Mouse (Mus musculus): ENCODE measurements around the gene Gm11938. TPM values are rescaled to one million over a fixed set of nuclear protein-coding genes. Genes with fewer than 3 reads are reported as not detected.
"Not testable (repeated sequence)": the region's sequence is repeated elsewhere in the genome, so short reads cannot be mapped to it uniquely, and the experiment has no call there.

The Gm11938 gene
- polyA plus RNA-seq, 1 experiment from 2014 or later: not detected

DNA sequence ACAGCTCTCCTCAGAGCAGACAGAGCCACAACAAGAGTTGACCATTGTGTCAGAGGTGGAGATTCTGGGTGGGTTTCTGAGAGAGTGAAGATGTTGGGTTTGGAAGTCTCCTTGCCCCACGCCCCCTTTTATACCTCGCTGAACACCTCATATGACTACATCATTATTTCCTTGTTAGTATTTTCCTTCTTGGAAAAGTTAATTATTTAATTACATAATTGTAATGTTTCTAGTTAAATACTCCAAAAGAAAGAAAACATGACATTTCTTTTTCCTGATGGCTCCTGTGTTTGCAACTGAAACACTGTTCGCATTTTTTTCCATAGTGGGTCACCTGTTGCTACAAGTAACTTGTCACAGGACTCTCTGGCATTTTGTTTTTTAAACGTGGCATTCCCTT is 25.0 kb upstream of the Gm11938 start, which contains the start of gene Krtap4-1:
Gene Krtap4-1 (minus strand): TSS at position 101 of the 400 bp plus-strand sequence.
- Histone ChIP-seq H3K4me2 (ENCODE audit: low read length) (no peak within 1 kb of the TSS), H3K4me1 (replicated peaks; ENCODE audit: control insufficient read depth, insufficient read depth, low read length) (no peaks in the 10 kb centered on the region), H3K9ac (replicated peaks; ENCODE audit: low read depth, low read length) (no peak within 1 kb of the TSS), H3K36me3 (ENCODE audit: control insufficient read depth, insufficient read depth) (no peaks in the 10 kb centered on the region), H3K27me3 (replicated peaks; ENCODE audit: control insufficient read depth, insufficient read depth, low read length) (no peaks in the 10 kb centered on the region), H3K4me3 (replicated peaks; ENCODE audit: low read length) (no peak within 1 kb of the TSS), H3K27ac (ENCODE audit: low read length) (no peak within 1 kb of the TSS), H3K9me3 (ENCODE audit: control insufficient read depth, low read length) (no peaks in the 10 kb centered on the region)
- no peak for ATAC-seq
- WGBS: 84% methylated on average over 4 of the region's 4 CpGs

DNA sequence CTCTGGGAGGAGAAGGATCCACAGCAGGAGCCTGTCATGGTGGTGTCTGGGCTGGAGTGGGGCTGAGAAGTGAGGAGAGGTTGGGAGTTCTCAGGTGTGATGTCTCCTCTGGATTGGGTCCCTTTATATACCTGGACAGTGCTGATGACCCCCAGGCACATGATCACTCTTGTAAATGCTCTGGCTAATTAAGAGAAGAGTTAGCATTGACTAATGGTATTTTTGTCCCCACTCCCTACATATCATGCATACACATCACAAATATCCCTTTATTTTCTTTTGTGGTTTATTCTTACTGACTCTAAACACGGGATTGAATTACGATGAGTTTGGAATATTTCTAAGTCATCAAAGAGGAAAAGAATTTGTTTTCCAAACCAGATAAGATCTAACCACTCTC is 17.2 kb upstream of the Gm11938 start, which contains the start of gene Gm11562:
Gene Gm11562 (minus strand): TSS at position 101 of the 400 bp plus-strand sequence.
- Histone ChIP-seq H3K9me3 (ENCODE audit: control insufficient read depth, low read length) (no peaks in the 10 kb centered on the region), H3K9ac (replicated peaks; ENCODE audit: low read depth, low read length) (no peak within 1 kb of the TSS), H3K4me2 (ENCODE audit: low read length) (no peak within 1 kb of the TSS), H3K27me3 (replicated peaks; ENCODE audit: control insufficient read depth, insufficient read depth, low read length) (no peaks in the 10 kb centered on the region), H3K4me1 (replicated peaks; ENCODE audit: control insufficient read depth, insufficient read depth, low read length) (no peaks in the 10 kb centered on the region), H3K4me3 (replicated peaks; ENCODE audit: low read length) (no peak within 1 kb of the TSS), H3K27ac (ENCODE audit: low read length) (no peak within 1 kb of the TSS), H3K36me3 (ENCODE audit: control insufficient read depth, insufficient read depth) (no peaks in the 10 kb centered on the region)
- 92% methylated on average over 2 of the region's 2 CpGs for WGBS
- ATAC-seq: no peak

DNA sequence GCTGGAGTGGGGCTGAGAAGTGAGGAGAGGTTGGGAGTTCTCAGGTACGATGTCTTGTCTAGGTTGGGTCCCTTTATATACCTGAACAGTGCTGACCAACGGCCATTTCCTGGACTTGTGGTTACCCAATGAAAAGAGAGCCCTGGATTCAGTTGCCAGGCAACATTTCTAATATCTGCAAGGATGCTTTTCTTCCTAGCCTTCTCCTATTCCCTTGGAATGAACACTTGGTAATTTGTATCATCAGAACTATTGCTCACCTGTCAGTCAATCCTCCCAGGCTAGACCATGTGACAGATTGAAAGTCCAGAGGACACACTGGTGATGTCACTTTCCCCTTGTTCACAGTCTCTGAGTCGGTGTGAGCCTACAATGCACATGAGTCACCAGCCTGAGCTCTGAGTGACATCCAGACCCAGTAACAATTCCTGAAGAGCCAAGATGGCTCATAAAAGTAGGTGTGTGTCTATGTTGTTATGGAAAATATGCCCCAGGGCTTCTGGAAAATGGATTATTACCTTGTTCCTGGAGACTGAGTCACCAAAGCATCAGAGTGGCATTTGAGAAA is 11.8 kb upstream of the Gm11938 start, which contains the start of gene Krtap2-4:
Gene Krtap2-4 (minus strand): TSS at position 51 of the 568 bp plus-strand sequence.
- no peaks in the 10 kb centered on the region for H3K27me3 ChIP-seq (replicated peaks; ENCODE audit: control insufficient read depth, insufficient read depth, low read length)
- no peak for ATAC-seq
- H3K4me1 ChIP-seq (replicated peaks; ENCODE audit: control insufficient read depth, insufficient read depth, low read length): no peaks in the 10 kb centered on the region
- 76% methylated on average over 3 of the region's 3 CpGs for WGBS
- H3K4me2 ChIP-seq (ENCODE audit: low read length): no peak within 1 kb of the TSS
- no peak within 1 kb of the TSS for H3K9ac ChIP-seq (replicated peaks; ENCODE audit: low read depth, low read length)
- no peaks in the 10 kb centered on the region for H3K36me3 ChIP-seq (ENCODE audit: control insufficient read depth, insufficient read depth)
- no peaks in the 10 kb centered on the region for H3K9me3 ChIP-seq (ENCODE audit: control insufficient read depth, low read length)
- H3K4me3 ChIP-seq (replicated peaks; ENCODE audit: low read length): no peak within 1 kb of the TSS
- no peak within 1 kb of the TSS for H3K27ac ChIP-seq (ENCODE audit: low read length)

DNA sequence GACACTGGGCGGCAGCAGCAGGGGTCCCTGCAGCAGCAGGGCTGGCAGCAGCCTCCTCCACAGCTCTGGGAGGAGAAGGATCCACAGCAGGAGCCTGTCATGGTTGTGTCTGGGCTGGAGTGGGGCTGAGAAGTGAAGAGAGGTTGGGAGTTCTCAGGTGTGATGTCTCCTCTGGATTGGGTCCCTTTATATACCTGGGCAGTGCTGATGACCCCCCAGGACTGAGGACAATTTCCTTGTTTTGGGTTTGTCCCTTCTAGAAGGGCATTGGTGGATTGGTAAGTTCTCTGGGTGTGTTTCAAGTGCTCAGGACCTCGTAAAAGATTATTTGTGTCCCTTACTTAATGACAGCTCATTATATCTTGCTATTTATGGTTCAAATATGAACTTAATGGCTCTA is 7.0 kb upstream of the Gm11938 start, which contains the start of gene Gm11937:
Gene Gm11937 (minus strand): TSS at position 101 of the 400 bp plus-strand sequence.
- H3K4me3 ChIP-seq (replicated peaks; ENCODE audit: low read length); ATAC-seq; H3K9ac ChIP-seq (replicated peaks; ENCODE audit: low read depth, low read length); H3K4me2 ChIP-seq (ENCODE audit: low read length); H3K27me3 ChIP-seq (replicated peaks; ENCODE audit: control insufficient read depth, insufficient read depth, low read length); H3K27ac ChIP-seq (ENCODE audit: low read length); H3K9me3 ChIP-seq (ENCODE audit: control insufficient read depth, low read length); H3K36me3 ChIP-seq (ENCODE audit: control insufficient read depth, insufficient read depth); H3K4me1 ChIP-seq (replicated peaks; ENCODE audit: control insufficient read depth, insufficient read depth, low read length): not testable (repeated sequence)
- WGBS: 60% methylated on average over 1 of the region's 2 CpGs

DNA sequence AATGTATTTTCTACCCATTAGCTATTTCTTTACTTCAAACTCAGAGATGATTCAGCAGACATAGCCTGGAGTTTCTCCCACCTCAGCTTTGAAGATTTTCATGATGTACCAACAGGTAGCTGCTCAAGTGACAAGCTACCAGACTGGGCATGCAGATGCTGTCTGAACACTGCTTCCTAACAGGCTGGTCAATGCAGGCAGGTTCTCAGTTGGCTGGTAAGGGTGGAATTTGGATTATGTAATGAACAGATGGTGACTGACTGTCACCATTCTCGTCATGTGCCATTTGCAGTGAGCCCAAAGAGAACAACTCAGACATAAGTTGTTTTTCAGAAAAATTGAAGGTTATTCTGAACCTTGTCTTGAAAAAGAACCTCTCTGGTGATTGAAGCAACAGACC is 6.0 kb upstream of the Gm11938 start:
- no peak overlapping the region for H3K4me2 ChIP-seq (ENCODE audit: low read length)
- H3K27ac ChIP-seq (ENCODE audit: low read length): no peak overlapping the region
- no peaks in the 10 kb centered on the region for H3K36me3 ChIP-seq (ENCODE audit: control insufficient read depth, insufficient read depth)
- H3K4me1 ChIP-seq (replicated peaks; ENCODE audit: control insufficient read depth, insufficient read depth, low read length): no peaks in the 10 kb centered on the region
- no peak overlapping the region for H3K9ac ChIP-seq (replicated peaks; ENCODE audit: low read depth, low read length)
- H3K9me3 ChIP-seq (ENCODE audit: control insufficient read depth, low read length): no peaks in the 10 kb centered on the region
- 48% methylated on average over 1 of the region's 1 CpGs for WGBS
- ATAC-seq: no peak
- H3K4me3 ChIP-seq (replicated peaks; ENCODE audit: low read length): no peak overlapping the region
- no peaks in the 10 kb centered on the region for H3K27me3 ChIP-seq (replicated peaks; ENCODE audit: control insufficient read depth, insufficient read depth, low read length)

DNA sequence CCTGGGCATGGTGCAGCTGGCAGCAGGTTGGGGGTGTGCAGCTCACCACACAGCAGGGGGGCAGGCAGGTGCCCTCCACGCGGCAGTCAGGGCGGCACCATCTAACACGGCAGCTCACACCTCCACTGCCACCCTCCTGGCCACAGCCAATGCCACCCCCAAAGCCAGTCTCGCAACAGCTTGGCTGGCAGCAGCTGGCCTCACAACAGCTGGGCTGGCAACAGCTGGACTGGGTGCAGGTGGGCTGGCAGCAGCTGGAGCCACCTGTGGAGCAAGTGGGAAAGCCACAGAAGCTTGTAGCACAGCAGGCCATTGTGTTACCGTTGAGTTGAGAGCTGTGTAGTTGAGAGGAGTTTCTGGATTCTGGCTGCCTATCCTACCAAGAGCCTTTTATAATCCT is 5.4 kb downstream of the Gm11938 start, which contains the start of gene Krtap9-3:
Gene Krtap9-3 (minus strand): TSS at position 364 of the 400 bp plus-strand sequence.
- H3K4me1 ChIP-seq (replicated peaks; ENCODE audit: control insufficient read depth, insufficient read depth, low read length); H3K27ac ChIP-seq (ENCODE audit: low read length); H3K4me3 ChIP-seq (replicated peaks; ENCODE audit: low read length); H3K4me2 ChIP-seq (ENCODE audit: low read length); H3K27me3 ChIP-seq (replicated peaks; ENCODE audit: control insufficient read depth, insufficient read depth, low read length); ATAC-seq; H3K36me3 ChIP-seq (ENCODE audit: control insufficient read depth, insufficient read depth); H3K9me3 ChIP-seq (ENCODE audit: control insufficient read depth, low read length); H3K9ac ChIP-seq (replicated peaks; ENCODE audit: low read depth, low read length): not testable (repeated sequence)
- 79% methylated on average over 6 of the region's 6 CpGs for whole genome bisulfite sequencing

DNA sequence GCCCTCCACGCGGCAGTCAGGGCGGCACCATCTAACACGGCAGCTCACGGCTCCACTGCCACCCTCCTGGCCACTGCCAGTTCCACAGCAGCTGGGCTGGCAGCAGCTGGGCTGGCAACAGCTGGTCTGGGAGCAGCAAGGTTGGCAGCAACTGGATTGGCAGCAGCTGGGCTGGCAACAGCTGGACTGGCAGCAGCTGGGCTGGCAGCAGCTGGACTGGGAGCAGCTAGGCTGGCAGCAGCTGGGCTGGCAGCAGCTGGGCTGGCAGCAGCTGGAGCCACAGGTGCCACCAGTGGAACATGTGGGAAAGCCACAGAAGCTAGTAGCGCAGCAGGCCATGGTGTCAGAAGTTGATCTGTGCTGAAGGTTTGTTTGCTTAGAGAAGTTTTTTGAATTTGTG is 12.1 kb downstream of the Gm11938 start, which contains the start of gene Krtap1-3:
Gene Krtap1-3 (minus strand): TSS at position 359 of the 400 bp plus-strand sequence.
- Histone ChIP-seq H3K9ac (replicated peaks; ENCODE audit: low read depth, low read length) (no peak within 1 kb of the TSS), H3K4me1 (replicated peaks; ENCODE audit: control insufficient read depth, insufficient read depth, low read length) (no peaks in the 10 kb centered on the region), H3K9me3 (ENCODE audit: control insufficient read depth, low read length) (no peaks in the 10 kb centered on the region), H3K36me3 (ENCODE audit: control insufficient read depth, insufficient read depth) (no peaks in the 10 kb centered on the region), H3K4me2 (ENCODE audit: low read length) (no peak within 1 kb of the TSS), H3K4me3 (replicated peaks; ENCODE audit: low read length) (no peak within 1 kb of the TSS), H3K27ac (ENCODE audit: low read length) (no peak within 1 kb of the TSS), H3K27me3 (replicated peaks; ENCODE audit: control insufficient read depth, insufficient read depth, low read length) (no peaks in the 10 kb centered on the region)
- 87% methylated on average over 6 of the region's 6 CpGs for WGBS
- ATAC-seq: no peak

DNA sequence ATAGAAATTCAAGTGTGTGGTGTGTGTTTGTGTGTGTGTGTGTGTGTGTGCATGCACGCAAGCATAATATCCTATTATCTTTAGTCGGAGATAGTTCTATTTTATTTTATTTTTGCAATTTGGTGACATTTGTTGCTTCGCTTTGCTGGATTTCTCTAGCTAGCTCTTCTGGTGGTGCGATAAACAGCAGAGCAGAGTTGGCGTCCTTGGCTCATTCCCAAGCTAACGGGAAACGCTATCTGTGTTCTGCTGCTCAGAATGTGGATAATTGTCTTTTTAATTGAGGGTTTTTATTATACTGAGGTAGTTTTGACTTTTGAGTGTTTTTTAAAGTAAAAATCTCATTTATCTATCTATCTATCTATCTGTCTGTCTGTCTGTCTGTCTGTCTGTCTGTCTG is 18.0 kb downstream of the Gm11938 start:
- H3K27me3 ChIP-seq (replicated peaks; ENCODE audit: control insufficient read depth, insufficient read depth, low read length): no peaks in the 10 kb centered on the region
- no peaks in the 10 kb centered on the region for H3K9me3 ChIP-seq (ENCODE audit: control insufficient read depth, low read length)
- no peak overlapping the region for H3K27ac ChIP-seq (ENCODE audit: low read length)
- WGBS: 76% methylated on average over 7 of the region's 7 CpGs
- H3K4me1 ChIP-seq (replicated peaks; ENCODE audit: control insufficient read depth, insufficient read depth, low read length): no peaks in the 10 kb centered on the region
- no peak overlapping the region for H3K4me3 ChIP-seq (replicated peaks; ENCODE audit: low read length)
- H3K9ac ChIP-seq (replicated peaks; ENCODE audit: low read depth, low read length): no peak overlapping the region
- H3K36me3 ChIP-seq (ENCODE audit: control insufficient read depth, insufficient read depth): no peaks in the 10 kb centered on the region
- no peak for ATAC-seq
- no peak overlapping the region for H3K4me2 ChIP-seq (ENCODE audit: low read length)

DNA sequence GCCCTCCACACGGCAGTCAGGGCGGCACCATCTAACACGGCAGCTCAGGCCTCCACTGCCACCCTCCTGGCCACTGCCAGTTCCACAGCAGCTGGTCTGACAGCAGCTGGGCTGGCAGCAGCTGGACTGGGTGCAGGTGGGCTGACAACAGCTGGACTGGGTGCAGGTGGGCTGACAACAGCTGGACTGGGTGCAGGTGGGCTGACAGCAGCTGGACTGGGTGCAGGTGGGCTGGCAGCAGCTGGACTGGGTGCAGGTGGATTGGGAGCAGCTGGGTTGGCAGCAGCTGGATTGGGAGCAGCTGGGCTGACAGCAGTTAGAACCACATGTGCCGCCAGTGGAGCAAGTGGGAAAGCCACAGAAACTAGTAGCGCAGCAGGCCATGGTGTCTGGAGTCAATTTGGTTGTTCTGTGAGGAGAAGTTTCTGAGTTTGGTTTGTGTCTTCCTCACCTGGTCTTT is 19.8 kb downstream of the Gm11938 start, which contains the start of gene Krtap1-4:
Gene Krtap1-4 (minus strand): TSS at position 410 of the 460 bp plus-strand sequence.
- Histone ChIP-seq H3K9me3 (ENCODE audit: control insufficient read depth, low read length) (no peaks in the 10 kb centered on the region), H3K36me3 (ENCODE audit: control insufficient read depth, insufficient read depth) (no peaks in the 10 kb centered on the region), H3K9ac (replicated peaks; ENCODE audit: low read depth, low read length) (no peak within 1 kb of the TSS), H3K4me3 (replicated peaks; ENCODE audit: low read length) (no peak within 1 kb of the TSS), H3K27me3 (replicated peaks; ENCODE audit: control insufficient read depth, insufficient read depth, low read length) (no peaks in the 10 kb centered on the region), H3K4me2 (ENCODE audit: low read length) (no peak within 1 kb of the TSS), H3K27ac (ENCODE audit: low read length) (no peak within 1 kb of the TSS), H3K4me1 (replicated peaks; ENCODE audit: control insufficient read depth, insufficient read depth, low read length) (no peaks in the 10 kb centered on the region)
- no peak for ATAC-seq
- WGBS: 73% methylated on average over 5 of the region's 5 CpGs
